Mouse (Mus musculus): ENCODE data around the gene Raver2. TPM values are rescaled to one million over a fixed set of nuclear protein-coding genes. Genes with fewer than 3 reads are reported as not detected.
A peak's percentile ranks its signal among the peaks of the same experiment; 100 is the strongest.

The Raver2 gene
- total RNA-seq, 2 experiments from 2014 or later: not detected

DNA sequence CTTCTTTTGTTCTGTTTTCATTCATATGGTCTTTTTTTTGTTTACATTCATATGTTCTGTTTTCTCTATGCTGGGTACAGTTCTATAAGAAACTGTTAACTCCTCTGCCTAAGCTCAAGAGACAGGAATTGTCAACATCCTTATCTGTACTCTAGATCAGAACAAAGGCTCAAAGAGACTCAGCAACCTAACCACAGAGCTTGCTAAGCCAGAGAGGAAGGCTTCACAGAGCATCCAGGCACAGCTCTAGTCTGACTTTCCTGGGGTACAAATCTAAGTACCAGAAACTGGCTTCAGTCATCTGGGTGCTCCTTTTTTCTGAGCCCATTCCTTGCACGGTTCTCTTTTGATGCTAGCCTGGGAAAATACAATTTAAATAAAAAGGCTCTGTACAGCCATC is 99.0 kb downstream of the Raver2 start:
- no peak for ATAC-seq (replicated peaks; ENCODE audit: low FRiP score, low TSS enrichment, poor library complexity, severe bottlenecking)

DNA sequence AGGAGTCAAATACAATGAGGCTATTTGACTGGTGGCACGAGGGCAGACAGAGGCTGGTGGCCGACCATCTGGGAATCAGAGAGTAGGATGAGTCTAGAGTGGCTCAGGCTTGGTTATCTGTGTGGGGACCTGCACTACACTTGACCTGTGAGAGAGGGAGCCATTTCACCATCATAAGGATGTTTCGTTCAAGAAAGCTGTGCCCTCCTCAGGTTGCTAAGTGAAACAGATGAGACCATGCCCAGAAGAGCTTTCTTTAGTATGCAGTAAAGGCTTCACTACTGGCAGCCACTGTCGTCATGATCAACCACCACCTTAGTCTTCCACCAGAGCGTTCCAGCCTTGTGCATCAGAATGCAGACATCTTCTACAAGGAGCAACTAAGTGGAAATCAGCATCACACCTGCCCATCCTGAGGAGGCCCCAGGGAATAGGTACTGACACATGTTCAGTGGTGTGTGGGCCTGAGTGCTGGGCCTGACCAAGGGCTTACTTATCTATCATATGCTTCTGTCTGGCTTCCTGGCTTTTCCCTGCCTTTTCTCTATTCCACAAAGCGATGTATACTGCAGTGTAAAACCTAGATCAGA is 99.5 kb downstream of the Raver2 start:
- peak; percentile 90 for ATAC-seq (replicated peaks; ENCODE audit: low FRiP score, low TSS enrichment, poor library complexity, severe bottlenecking)

DNA sequence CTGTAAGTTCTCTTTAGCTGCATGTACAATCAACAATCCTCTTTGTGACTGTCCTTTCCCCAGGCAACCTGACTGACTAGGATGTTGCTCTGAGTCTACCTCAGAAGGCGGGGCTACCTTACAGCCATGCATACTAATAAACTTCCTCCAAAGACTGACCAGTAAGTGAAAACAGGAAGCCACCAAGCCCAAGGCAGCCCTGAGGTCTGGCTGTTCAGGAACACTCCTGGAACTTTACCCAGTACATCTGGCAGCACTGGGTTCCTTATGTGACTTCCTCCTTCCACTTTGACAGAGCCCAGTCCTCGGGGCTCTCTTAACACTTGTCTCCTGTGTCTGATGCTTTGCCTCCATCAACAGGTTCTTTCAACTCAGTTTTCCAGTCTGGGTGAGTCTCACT is 104.0 kb downstream of the Raver2 start:
- no peak for ATAC-seq (replicated peaks; ENCODE audit: low FRiP score, low TSS enrichment, poor library complexity, severe bottlenecking)

DNA sequence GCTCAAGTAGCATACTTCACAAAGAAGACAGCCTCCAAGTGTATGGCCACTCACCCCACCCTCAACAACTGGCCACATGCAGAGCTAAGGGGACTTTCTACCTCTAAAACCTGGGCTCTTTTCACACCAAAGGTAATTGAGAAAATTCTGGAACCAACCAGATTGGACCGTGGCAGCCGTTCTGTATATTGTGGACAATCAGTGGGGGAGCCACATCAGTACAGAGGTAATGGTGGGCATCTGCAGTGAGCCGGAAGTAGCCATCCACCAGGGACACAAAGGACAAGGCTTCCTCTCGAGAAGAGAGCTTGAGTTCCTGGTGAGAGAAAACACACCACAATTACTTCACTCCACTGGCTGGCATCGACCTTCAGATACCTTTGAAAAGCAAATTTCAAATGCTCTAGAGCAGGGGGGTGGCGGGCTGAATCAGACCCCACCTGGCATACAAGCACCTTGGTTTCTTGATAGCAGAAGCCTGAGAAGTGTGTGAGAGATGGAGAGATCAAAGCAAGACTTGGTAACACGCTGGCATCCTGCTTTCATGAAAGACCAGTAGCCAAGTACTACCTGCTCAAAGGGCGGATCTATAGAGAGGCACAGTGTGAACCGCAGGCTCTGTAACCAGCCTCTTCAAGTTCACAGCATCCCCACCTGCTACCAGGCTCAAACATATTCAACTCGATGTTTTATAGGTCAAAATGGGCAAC is 106.3 kb downstream of the Raver2 start:
- no peak for ATAC-seq (replicated peaks; ENCODE audit: low FRiP score, low TSS enrichment, poor library complexity, severe bottlenecking)

DNA sequence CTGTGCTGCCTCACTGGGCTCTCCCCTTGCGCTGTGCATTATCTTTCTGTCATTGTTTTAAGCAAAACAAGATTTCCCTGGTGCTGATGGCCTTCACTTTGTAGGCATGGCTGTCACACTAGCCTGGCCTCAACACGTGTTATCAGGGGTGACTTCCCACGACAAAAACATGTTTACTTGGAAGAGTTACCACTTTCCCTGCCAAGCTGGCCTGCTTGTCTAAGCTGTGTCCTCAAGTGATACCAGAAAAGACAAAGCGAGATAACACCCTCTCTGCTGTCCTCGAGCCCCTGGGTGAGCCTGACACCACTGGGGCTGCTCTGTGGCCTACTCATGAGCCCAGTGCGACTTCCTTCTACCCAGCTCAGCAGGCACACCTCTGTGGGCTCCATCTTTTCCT is 107.3 kb downstream of the Raver2 start:
- peak; percentile 94 for ATAC-seq (replicated peaks; ENCODE audit: low FRiP score, low TSS enrichment, poor library complexity, severe bottlenecking)

DNA sequence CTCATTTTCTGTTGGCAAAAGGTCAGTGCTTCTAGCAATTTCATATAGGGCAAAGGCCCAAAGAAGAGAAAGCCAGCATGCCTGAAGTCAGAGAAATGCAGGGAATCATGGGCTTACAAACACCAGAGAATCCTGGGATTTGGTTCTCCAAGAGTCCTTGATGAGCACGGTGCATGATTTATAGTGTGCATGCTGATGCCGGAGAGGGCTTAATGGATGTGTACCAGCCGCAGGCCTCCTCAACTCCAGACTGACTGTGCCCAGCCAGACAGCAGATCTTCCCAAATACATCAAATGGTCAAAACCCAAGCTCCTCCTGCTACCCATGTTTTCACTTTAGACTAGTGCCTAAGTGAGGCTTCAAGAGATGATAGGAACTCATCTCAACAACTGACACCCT is 109.0 kb downstream of the Raver2 start:
- ATAC-seq (replicated peaks; ENCODE audit: low FRiP score, low TSS enrichment, poor library complexity, severe bottlenecking): no peak

DNA sequence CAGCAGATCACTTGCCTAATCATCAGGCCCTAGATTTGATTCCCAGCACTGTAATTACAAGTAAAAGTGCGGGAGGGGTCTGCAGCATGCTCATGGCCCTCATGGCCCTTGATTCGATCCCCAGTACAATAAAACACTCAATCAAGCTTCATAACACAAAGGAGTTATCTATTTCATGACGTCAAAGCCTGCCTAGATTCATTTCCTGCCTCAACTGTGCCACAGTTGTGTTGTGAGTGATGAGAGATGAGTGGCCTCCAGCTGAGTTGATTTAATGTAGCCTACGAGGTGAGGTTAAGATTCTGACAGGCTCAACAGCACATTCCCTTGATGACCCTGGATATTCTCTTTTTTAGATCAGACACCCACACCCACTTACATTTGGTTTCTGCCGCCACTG is 110.3 kb downstream of the Raver2 start:
- ATAC-seq (replicated peaks; ENCODE audit: low FRiP score, low TSS enrichment, poor library complexity, severe bottlenecking): no peak

DNA sequence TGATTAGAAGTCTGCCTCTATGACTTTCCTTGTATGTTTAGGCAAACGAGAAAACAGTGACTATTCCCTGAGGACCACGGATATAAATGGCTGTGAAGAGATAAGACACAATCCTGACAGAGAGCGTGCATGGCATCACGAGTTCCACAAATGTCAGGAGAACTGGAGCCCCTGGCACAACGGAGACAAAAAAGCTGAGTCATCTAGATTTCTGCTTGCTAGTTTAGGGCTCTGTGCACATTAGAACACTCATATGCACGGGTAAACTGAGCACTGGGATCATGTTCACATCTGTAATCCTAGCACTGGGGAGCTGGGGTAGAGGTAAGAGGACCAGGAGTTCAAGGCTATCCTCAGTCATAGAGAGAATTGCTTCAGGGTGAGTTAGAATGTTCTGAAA is 111.1 kb downstream of the Raver2 start:
- 0 out of 2 replicates have a peak, but pooled peaks have one; percentile 2 for ATAC-seq (replicated peaks; ENCODE audit: low FRiP score, low TSS enrichment, poor library complexity, severe bottlenecking)

DNA sequence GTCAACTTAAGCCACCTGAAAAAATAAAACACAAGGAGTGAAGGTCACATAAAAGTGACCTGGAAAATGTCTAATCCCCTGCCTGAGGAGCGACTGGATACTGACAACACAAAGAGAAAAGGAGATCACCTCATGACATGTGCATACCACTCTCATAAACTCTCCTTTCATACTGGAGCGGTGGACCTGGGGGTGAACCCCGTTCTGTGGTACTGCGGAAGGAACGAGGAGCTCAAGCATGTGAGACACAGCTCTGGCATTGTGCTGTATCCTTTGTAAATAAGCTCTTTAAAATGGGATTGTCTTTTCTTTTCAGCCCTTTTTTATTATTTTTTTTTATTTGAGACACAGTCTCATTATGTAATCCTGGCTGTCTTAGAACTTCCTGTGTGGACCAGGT is 111.9 kb downstream of the Raver2 start:
- ATAC-seq (replicated peaks; ENCODE audit: low FRiP score, low TSS enrichment, poor library complexity, severe bottlenecking): no peak

DNA sequence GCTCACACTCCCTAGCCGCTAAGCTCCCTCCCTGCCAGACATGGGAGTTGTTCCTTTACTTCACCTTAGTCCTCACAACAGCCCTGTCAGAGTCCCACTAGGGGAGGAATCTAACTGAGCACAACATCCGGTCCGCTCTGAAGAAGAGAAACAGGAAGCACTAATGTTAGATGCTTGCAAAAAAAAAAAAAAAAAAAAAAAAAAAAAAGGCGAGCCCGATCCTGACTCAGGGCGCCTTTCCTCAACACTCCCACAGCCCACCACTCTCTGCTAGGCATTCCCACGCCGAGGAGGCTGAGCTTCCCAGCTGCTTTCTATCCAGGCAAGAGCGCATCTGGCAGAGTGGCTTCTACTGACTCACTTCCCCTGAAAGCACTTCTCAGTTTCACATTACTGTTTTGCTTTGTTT is 113.8 kb downstream of the Raver2 start:
- no peak for ATAC-seq (replicated peaks; ENCODE audit: low FRiP score, low TSS enrichment, poor library complexity, severe bottlenecking)

DNA sequence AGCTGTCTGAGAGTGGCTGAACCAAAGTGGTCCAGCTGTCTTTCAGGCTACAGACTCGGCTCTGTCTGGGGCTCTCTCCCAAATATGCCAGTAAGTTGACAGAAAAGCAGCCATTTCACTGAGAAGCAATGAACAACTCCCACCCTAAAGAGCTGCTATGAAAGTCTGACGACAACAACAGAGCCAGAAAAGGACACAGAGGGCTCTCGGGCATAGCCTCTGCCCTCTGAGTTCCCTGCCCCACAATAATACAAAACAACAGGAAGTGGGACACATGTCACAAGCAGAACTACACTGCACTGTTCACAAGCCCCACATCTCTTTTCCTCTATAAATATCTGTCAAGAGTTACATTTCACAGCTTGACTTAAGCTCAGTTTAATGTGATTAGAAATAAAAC is 116.4 kb downstream of the Raver2 start:
- ATAC-seq (replicated peaks; ENCODE audit: low FRiP score, low TSS enrichment, poor library complexity, severe bottlenecking): no peak

DNA sequence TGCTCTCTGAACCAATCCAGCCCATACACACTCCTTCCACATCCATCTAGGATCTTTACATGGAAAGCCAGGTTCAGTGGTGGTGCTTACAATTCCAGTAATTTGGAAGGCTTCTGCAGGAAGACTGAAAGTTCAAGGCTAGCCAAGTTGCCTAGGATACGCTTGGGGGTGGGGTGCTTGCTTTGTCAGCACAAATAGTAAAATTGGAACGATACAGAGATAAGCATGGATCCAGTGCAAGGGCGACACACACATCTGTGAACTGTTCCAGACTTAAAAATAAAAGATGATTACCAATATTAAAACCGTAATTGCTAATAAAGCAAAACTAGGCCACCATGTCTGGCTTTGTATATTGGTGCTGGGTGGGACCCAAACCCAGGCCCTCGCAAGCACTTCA is 117.8 kb downstream of the Raver2 start:
- no peak for ATAC-seq (replicated peaks; ENCODE audit: low FRiP score, low TSS enrichment, poor library complexity, severe bottlenecking)

DNA sequence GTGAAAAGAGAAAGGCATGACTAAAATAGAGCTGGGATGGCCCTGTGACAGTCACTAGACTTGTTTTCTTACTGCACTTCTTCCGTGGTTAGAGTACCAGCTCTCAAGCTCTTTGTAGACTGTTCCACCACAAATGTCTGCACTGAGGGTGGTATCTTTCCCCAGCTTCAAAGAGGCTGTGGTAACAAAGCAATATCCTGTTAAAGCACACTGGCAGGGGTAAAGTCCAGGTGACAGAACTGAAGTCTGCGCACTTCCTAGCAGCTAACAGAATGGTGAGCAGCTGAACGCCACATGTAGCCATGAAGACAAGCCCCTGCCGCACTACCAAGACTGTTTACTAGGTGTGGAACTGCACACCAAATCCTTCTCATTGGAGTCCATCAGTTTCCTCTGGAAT is 118.6 kb downstream of the Raver2 start:
- ATAC-seq (replicated peaks; ENCODE audit: low FRiP score, low TSS enrichment, poor library complexity, severe bottlenecking): no peak

DNA sequence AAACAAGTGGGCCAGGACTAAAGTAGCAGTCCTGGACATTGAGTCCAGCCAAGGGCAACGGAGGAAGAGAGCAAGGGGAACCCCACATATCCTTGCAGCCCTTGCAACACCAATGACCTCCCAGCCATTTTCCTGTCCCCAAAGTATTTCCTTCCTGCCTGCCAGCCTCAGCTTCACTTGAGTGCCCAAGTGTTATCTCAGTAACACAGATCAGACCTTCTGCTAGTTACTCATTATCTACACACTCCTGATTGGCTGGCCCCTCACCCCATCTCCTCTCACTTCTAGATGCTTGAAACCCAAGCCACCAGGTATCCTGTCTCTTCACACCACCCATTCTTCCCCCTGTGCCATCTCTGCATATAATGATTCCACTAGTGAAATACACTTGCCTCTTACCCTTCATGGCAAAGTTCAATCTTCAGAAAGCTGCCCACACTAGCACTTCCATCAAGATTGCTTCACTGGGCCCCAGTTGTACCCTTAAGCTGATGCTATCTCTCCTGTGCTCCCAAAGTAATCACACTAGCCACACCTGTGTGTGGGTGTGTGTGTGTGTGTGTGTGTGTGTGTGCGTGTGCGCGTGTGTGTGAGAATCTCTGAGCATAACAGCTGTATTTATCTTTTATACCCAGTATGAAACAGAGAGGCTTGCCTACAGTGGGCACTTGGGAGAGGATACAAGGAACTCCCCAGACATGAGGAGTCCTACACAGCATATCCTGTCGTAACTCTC is 123.6 kb downstream of the Raver2 start:
- peak; percentile 88 for ATAC-seq (replicated peaks; ENCODE audit: low FRiP score, low TSS enrichment, poor library complexity, severe bottlenecking)

DNA sequence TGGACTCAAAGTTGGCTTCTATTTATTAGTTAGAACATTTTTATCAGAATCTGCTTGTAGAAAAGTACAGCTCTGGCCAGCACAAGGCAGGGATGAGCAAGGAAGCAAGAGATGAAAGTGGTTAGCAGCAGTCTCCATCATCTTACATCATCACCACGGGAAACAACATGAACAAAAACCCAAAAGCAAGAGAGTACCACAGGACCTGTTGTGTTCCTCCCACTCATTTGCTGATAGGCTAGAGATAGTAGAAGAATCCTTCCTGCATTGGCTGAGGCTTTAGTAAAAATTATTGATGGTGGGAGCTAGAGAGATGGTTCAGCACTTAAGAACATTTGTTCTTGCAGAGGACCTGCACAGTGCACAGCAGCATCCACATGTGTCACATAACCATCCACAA is 125.4 kb downstream of the Raver2 start:
- ATAC-seq (replicated peaks; ENCODE audit: low FRiP score, low TSS enrichment, poor library complexity, severe bottlenecking): no peak

DNA sequence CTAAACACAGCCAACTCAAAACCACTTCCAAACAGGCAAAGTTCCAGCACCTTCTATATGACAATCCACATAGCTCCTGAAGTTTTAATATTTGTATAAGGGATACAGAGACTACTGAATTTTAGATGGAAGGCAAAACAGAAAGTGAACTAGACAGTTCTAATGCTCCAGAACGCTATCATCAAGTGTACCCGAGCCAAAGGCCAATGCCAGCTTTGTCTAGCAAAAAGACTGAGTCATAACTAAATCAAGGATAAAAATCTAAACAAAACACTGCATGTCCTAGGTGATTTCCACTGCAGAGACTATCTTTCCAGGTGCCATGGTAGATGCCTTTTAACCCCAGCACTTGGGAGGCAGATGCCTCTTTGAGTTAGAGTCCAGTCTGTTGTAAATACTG is 127.6 kb downstream of the Raver2 start:
- ATAC-seq (replicated peaks; ENCODE audit: low FRiP score, low TSS enrichment, poor library complexity, severe bottlenecking): no peak

DNA sequence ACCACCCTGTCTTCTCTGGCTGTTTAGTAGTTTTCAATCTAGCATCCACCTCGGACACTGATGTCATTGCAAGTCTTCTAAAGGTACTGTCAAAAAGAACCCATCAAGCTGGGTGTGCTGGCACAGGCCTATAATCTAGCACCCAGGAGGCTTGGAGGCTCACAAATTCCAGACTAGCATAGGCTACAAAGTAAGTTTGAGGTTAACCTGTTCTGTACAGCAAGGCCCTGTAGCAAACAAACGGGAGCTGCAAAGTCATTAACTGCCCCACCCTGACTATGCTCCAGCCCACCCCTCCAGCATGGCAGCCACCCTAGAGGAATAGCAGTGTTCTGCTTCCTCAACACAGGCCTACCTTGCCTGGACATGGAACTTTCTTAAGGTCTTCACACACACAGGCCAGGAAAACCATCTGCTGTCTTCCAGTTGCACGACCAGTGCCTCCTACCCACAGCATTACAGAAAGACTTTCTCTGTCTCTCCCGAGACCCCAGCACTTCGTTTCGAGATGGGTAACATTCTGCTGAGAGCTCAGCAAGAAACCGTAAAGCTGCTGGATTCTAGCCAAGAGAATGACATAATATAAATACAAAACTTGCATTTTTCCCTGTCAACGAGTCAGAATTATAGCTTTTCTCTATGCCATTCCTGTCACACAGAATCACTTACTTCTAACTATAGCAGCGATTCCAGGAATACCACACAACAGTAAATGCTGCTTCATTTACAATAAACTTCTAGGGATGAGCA is 128.8 kb downstream of the Raver2 start:
- no peak for ATAC-seq (replicated peaks; ENCODE audit: low FRiP score, low TSS enrichment, poor library complexity, severe bottlenecking)

DNA sequence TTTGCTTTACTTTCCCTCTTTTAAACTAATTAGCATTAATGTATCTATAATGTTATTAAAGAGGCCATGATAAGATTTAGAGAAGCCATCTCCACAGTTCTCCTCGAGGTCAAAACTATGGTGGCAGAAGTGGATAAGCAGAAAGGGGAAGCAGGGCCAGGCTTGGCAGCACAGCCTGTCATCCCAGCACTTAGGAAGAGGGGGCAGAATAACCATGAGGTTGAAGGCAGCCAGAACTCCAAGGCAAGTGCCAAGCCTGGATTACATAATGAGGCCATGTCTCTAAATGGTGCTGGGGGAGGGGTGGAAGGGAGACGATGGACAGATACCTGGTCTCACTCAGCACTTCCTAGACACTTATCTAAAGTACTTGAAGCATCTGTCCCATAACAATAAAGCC is 129.6 kb downstream of the Raver2 start:
- peak; percentile 53 for ATAC-seq (replicated peaks; ENCODE audit: low FRiP score, low TSS enrichment, poor library complexity, severe bottlenecking)

DNA sequence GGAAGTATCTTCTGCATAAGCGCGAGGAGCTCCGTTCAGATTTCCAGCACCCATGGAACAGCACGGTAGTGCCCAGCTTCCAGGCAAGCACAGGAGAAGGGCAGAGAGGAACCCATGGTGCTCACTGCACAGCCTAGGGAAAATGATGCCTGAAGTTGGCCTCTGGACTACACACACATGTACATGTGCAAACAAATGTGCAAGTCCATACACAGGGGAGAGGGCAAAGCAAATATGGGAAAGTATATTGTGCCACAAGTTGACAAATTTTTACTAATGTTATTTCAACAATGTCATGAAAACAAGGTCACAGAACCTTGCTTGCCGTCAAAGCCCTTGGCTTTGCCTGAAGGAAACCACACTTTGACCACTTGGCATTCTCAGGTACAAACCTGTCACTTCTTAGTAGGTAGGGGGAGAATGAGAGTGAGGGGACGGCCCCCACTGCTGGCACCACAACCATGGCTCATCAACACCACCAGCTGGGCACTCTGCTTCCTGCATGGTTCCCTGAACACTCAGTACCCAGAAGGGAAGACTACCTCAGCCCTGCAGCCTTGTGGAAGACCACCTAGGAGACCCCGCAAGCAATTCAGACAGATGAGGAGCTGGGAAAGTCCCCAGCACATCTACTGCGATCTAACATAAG is 130.8 kb downstream of the Raver2 start:
- no peak for ATAC-seq (replicated peaks; ENCODE audit: low FRiP score, low TSS enrichment, poor library complexity, severe bottlenecking)

Data from megakaryocyte-erythroid progenitor cell, adult 5-6 weeks (primary cell).